Mouse (Mus musculus): ENCODE measurements at regions not wholly inside any gene's neighbourhood (a gene's known extent, or its start where the extent isn't known, plus 50 kb on each side); places are given as distances from the start of the nearest gene placed in this dataset.

DNA sequence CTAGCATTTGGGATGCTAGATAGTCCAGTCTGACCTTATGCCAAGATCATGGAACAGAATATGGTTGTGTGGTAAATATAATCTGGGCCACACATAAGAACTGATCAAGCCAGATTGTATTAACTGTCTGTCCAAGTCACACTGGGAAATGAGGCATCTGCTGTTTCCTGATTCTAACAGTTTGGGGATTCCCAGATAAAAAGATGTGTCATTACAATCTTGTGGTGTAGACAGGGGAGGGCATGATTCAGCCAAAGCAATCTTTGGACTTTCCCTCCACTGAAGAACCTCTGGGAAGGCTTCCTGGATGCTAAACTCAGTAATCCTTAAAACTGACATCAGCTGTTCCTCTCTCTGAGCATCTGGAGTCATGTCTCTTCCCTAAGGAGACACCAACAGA, 79.6 kb upstream of the Asb5 start:
- peak in 1 of 2 experiments; percentile 51 for DNase-seq (ENCODE audit: low spot score in 2 of 2)

DNA sequence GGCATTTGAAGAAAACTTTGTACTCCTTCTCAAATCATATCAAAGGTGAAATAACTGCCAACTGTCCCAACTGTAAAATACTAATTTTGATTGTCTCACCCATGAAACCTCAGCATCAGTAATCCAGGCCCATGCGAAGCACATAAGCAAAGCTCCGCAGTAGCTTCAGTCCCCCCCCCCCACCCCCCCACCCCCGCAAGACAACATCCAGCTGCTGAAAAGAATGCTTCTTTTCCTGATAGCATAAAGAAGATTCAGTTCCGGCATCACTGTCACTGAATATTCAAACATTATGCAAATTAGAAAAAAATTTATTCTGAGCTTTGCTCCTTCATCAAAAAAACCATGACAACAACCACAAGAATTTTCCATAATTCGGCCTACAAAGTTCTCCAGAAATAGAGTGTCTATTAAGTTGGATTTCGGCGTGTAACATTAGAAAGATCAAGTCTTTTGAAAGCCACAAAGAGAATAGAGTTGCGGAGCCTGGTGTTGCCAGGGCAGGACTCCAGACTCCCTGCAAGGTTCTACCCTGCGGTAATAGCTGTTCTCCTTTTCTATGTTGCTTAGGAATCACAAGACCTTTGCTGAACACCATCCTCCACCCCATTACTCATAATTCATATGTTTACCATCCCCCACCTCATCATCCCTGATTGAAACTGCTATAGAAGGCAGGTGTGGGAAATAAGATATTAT, 77.9 kb upstream of the Asb5 start:
- no peak for DNase-seq (ENCODE audit: low spot score in 2 of 2)

DNA sequence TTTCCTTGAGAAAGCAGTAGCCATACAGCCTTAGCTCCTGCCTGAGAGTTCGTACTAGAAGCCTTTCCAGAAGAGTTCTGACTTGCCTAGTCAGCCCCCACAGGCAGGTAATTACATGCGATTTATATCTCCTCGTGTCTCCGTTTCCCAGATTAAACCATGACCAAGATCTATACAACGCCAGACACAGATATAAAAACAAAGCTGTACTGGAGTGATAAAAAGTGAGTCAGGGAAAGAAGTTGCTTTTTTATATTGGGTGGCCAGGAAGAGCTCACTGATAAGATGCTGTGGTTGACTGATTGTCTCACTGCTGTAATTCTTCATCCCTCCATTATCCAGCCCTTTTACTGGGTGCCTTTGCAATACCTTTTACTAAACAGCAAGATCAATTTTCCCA, 64.4 kb upstream of the Asb5 start:
- no peak for DNase-seq (ENCODE audit: low spot score in 2 of 2)

DNA sequence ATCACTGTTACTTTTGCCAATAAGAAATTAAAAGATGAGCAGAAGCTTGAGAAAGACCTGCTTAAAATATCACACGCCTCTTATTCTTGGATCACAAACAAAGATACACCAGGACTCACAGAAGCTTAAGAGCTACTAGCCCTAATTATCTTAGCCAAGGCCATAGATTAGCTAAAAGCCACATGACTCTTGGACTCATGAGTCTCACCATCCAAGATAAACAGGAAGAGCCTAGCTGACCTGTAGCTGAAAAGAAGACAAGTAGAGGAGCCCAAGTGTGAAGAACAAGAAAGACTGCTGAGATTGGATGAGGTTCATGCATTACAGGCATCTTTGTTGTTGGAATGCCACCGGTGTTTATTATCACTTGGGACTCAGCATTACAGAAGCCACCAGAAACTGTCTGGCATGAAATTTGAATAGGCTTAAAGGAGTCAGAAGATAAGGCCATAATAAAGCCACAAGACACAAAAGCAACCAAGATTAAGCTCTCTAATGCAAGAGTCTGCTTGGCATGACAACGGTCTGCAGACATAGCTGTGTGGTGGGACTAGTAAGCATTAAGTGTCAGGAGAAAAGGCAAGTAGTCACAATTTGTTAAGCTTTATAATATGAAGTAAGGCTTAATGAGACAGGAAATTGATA, 63.8 kb upstream of the Asb5 start:
- no peak for DNase-seq (ENCODE audit: low spot score in 2 of 2)

Data from layer of hippocampus, postnatal 14 days (tissue).